Mouse (Mus musculus) T-helper 1 cell (primary cell): ENCODE data around the gene Cd3eap.

Experiments used
- in situ Hi-C: fragments of 300-600 bp; cut with MboI, MseI; formaldehyde crosslinking; loops from one replicate; pipeline ENCODE4 v1.15.1; 2025; ENCODE audit warnings: high pct_unique_total_duplicates

Cd3eap gene

GRCm38 (mm10) chr7:19308454-19309277 is 50.6 kb downstream of the Cd3eap start:
- in situ Hi-C loops, result loop anchor here (5.0 kb wide), 1 partner anchor 34 kb away; the partner anchor contains the start of gene Ercc1

GRCm38 (mm10) chr7:19307739-19308453 is 51.4 kb downstream of the Cd3eap start:
- in situ Hi-C loops, result loop anchor here (5.0 kb wide), 1 partner anchor 34 kb away; the partner anchor contains the start of gene Ercc1

GRCm38 (mm10) chr7:19306819-19307738 is 52.2 kb downstream of the Cd3eap start:
- in situ Hi-C loops, result loop anchor here (5.0 kb wide), 1 partner anchor 35 kb away; the partner anchor contains the start of gene Ercc1
